Mouse (Mus musculus) spleen, adult 2 months (tissue): ENCODE data around the gene Errfi1.

Experiments
- CTCF ChIP-seq: fragments of 200-500 bp; IDR thresholded peaks from 2 replicates; pipeline ENCODE4 v1.5.1; 2011; ENCODE audit warnings: mild to moderate bottlenecking, inconsistent platforms; ENCODE audit not compliant: insufficient read depth, insufficient read length, insufficient replicate concordance; ENCODE audit errors: extremely low read depth
- POLR2A ChIP-seq: fragments of 200-500 bp; IDR thresholded peaks from 2 replicates; pipeline ENCODE4 v1.6.1; 2011; ENCODE audit warnings: low read depth, low read length, inconsistent platforms

DNA sequence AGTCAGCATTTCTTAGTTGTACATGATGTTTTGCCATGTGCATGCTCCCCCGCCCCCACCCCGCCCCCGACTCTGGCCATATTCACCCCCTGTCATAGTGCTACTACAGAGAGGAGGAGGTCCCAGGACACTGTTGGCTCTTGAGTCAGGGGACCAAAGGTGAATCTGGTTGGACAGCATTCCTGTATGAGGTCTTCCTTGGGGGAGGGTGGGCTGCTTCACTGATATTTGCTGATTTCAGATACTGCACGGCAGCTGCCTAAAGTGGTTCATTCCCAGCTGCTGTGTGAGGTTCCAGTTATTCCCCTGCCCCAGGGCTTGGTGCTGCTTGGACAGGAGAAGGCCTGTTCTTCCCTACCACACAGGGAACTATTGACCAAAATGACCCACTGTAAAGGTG lies 34.8 kb downstream of the Errfi1 start:
- TF ChIP-seq POLR2A = no peak
- TF ChIP-seq CTCF = no peak
